8 mouse cellular contexts compared by ENCODE assay signal in the genomic region with DNA sequence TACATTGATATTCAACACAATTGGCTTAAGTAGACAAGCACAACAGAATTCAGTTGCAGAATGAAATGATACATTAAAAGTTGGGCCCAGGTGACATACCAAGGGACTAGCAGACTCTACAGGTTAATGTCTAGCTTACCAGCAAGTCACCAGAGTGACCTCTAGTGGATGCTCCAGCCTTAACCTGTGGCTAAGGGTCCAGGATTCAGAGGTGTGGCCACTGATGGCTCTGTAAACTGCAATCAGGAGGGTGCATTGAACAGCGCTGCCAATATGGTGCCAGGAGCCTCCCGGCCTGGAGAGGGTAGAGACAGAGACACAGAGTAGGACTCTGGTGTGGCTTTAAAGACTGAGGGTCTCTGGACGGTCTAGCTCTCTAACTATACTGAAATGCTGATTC. TPM values are rescaled to one million over a fixed set of nuclear protein-coding genes. Genes with fewer than 3 reads are reported as not detected.
DNase-seq lines count a peak whose midpoint lies in the region; ATAC-seq and TF ChIP-seq lines count a peak whose summit lies in the region.

No protein-coding gene starts in this region.

- DNase-seq in forebrain, embryonic 14.5 days (ENCODE audit: low spot score) = peak; percentile 7
- DNase-seq in liver, embryonic 14.5 days (ENCODE audit: low read depth in 3 of 3, low spot score in 3 of 3) = no peak
- DNase-seq in MN1 (ENCODE audit: low spot score) = no peak
- DNase-seq in gastrocnemius, postnatal 36 days = no peak
- DNase-seq in gastrocnemius, postnatal 10 days = no peak

- H3K27ac ChIP-seq in forebrain, embryonic 14.5 days (ENCODE audit: low read depth, low read length) = no peak overlapping the region
- H3K27ac ChIP-seq in forebrain, embryonic 16.5 days (ENCODE audit: low read length) = no peak overlapping the region
- no peak overlapping the region for H3K27ac ChIP-seq in cortical plate, adult 2 months (ENCODE audit: insufficient read depth, low read length)
- H3K27ac ChIP-seq in liver, embryonic 14.5 days = no peak overlapping the region

- H3K79me2 ChIP-seq in C2C12 (ENCODE audit: control insufficient read depth, insufficient read depth) = no peaks in the 10 kb centered on the region

- no peak for TF ChIP-seq POLR2A in cortical plate, adult 2 months (IDR thresholded peaks at IDR 0.05; ENCODE audit: extremely low read depth, insufficient read depth, low read length)

- no peaks in the 10 kb centered on the region for H3K36me3 ChIP-seq in forebrain, embryonic 14.5 days (ENCODE audit: control insufficient read depth, insufficient read depth, low read length)
- H3K36me3 ChIP-seq in forebrain, embryonic 16.5 days (ENCODE audit: control insufficient read depth, insufficient read depth) = no peaks in the 10 kb centered on the region
- H3K36me3 ChIP-seq in C2C12 (ENCODE audit: control insufficient read depth, insufficient read depth) = no peaks in the 10 kb centered on the region
- no peaks in the 10 kb centered on the region for H3K36me3 ChIP-seq in liver, embryonic 14.5 days (replicated peaks; ENCODE audit: control insufficient read depth, insufficient read depth, low read depth)

- ATAC-seq in forebrain, embryonic 14.5 days = no peak
- ATAC-seq in forebrain, embryonic 16.5 days = no peak
- no peak for ATAC-seq in liver, embryonic 14.5 days (ENCODE audit: insufficient read depth)

- TF ChIP-seq EP300 in liver, embryonic 14.5 days (IDR thresholded peaks at IDR 0.05; ENCODE audit: low read depth) = no peak

- no peaks in the 10 kb centered on the region for H3K27me3 ChIP-seq in forebrain, embryonic 14.5 days (replicated peaks; ENCODE audit: control insufficient read depth, insufficient read depth, low read length)
- no peaks in the 10 kb centered on the region for H3K27me3 ChIP-seq in forebrain, embryonic 16.5 days (replicated peaks; ENCODE audit: control insufficient read depth, insufficient read depth, low read length)
- no peaks in the 10 kb centered on the region for H3K27me3 ChIP-seq in C2C12 (ENCODE audit: control insufficient read depth, insufficient read depth, insufficient read length)
- H3K27me3 ChIP-seq in liver, embryonic 14.5 days (ENCODE audit: control insufficient read depth, insufficient read depth, low read length) = no peaks in the 10 kb centered on the region

- no peak overlapping the region for H3ac ChIP-seq in C2C12 (ENCODE audit: control insufficient read depth, insufficient read length, low read depth)

- no peaks in the 10 kb centered on the region for H3K79me3 ChIP-seq in C2C12 (ENCODE audit: low read depth)

- peak; percentile 11 for TF ChIP-seq CTCF in C2C12 (IDR thresholded peaks at IDR 0.05; ENCODE audit: control insufficient read depth, insufficient read depth, insufficient read length)
- TF ChIP-seq CTCF in cortical plate, adult 2 months (IDR thresholded peaks at IDR 0.05; ENCODE audit: extremely low read depth, insufficient read depth, low read length) = 0 out of 2 replicates have a peak, but pooled peaks have one; percentile 8
- TF ChIP-seq CTCF in liver, embryonic 14.5 days (IDR thresholded peaks at IDR 0.05; ENCODE audit: low read depth) = peak; percentile 64

- 0 out of 2 replicates have a peak, but pooled peaks cover 2% of the 10 kb centered on the region for H3K4me1 ChIP-seq in forebrain, embryonic 14.5 days (ENCODE audit: control insufficient read depth, insufficient read depth, low read length)
- peaks cover 11% of the 10 kb centered on the region for H3K4me1 ChIP-seq in forebrain, embryonic 16.5 days (replicated peaks; ENCODE audit: control insufficient read depth, insufficient read depth, low read length)
- peaks cover 3% of the 10 kb centered on the region for H3K4me1 ChIP-seq in cortical plate, adult 2 months (ENCODE audit: control insufficient read depth, insufficient read depth, low read length)
- no peaks in the 10 kb centered on the region for H3K4me1 ChIP-seq in liver, embryonic 14.5 days (replicated peaks; ENCODE audit: control insufficient read depth in 2 of 2, insufficient read depth in 2 of 2, low read length in 1 of 2)

- H3K9ac ChIP-seq in forebrain, embryonic 14.5 days (ENCODE audit: low read length) = no peak overlapping the region
- no peak overlapping the region for H3K9ac ChIP-seq in forebrain, embryonic 16.5 days (replicated peaks; ENCODE audit: low read depth, low read length)
- H3K9ac ChIP-seq in liver, embryonic 14.5 days (replicated peaks) = no peak overlapping the region

- H3K4me2 ChIP-seq in forebrain, embryonic 14.5 days (ENCODE audit: low read length) = no peak overlapping the region
- no peak overlapping the region for H3K4me2 ChIP-seq in forebrain, embryonic 16.5 days (ENCODE audit: low read length)
- H3K4me2 ChIP-seq in liver, embryonic 14.5 days (ENCODE audit: low read depth) = no peak overlapping the region

- no peak overlapping the region for H3K4me3 ChIP-seq in forebrain, embryonic 14.5 days (ENCODE audit: low read depth, low read length)
- H3K4me3 ChIP-seq in forebrain, embryonic 16.5 days (replicated peaks; ENCODE audit: low read length) = no peak overlapping the region
- H3K4me3 ChIP-seq in C2C12 (ENCODE audit: insufficient read depth, poor library complexity, severe bottlenecking) = no peak overlapping the region
- H3K4me3 ChIP-seq in cortical plate, adult 2 months (ENCODE audit: insufficient read depth, low read length) = no peak overlapping the region
- H3K4me3 ChIP-seq in liver, embryonic 14.5 days (ENCODE audit: insufficient read depth in 1 of 2, low read depth in 2 of 2, low read length in 2 of 2) = no peak overlapping the region

- WGBS in forebrain, embryonic 14.5 days = 19% methylated on average over 3 of the region's 3 CpGs
- 15% methylated on average over 3 of the region's 3 CpGs for WGBS in forebrain, embryonic 16.5 days
- WGBS in liver, embryonic 14.5 days (ENCODE audit: insufficient replicate concordance) = 21% methylated on average over 3 of the region's 3 CpGs

- intact Hi-C loops in gastrocnemius, postnatal 36 days (cut with DNase I) = no loop called here

- H3K9me3 ChIP-seq in forebrain, embryonic 14.5 days (replicated peaks; ENCODE audit: control insufficient read depth, low read length) = no peaks in the 10 kb centered on the region
- H3K9me3 ChIP-seq in forebrain, embryonic 16.5 days (ENCODE audit: control insufficient read depth, low read length) = no peaks in the 10 kb centered on the region
- no peaks in the 10 kb centered on the region for H3K9me3 ChIP-seq in liver, embryonic 14.5 days (ENCODE audit: control insufficient read depth, low read length)

TF ChIP-seq in C2C12, 6 proteins besides CTCF, POLR2A, EP300 and RAD21:
- TF ChIP-seq MYOG (IDR thresholded peaks at IDR 0.05; ENCODE audit: control insufficient read depth, extremely low read depth, insufficient read length) = no peak
TF ChIP-seq in C2C12: peak in this region for 0.

RNA-seq across cellular contexts. Expression of a gene that starts 2.0 kb away (rescaled TPM):
- 7.1 and 7.5 TPM in 2 replicates for polyA plus RNA-seq in forebrain, embryonic 14.5 days (2014; fragmentation: Nextera tagmentation; extraction: Ambion mirVana)
- 2.2 and 3.3 TPM in 2 replicates for polyA plus RNA-seq in forebrain, embryonic 16.5 days (2015; fragmentation: Nextera tagmentation; extraction: Ambion mirVana)
- polyA plus RNA-seq in C2C12 (2012; fragmentation: generic; extraction: Trizol) = 0.11 TPM
- 0.34 and 0.96 TPM in 2 replicates for polyA plus RNA-seq in cortical plate, adult 2 months (2012; rRNA removed)
- 0.02 TPM in 1 of 2 replicates, not detected in the other for polyA plus RNA-seq in liver, embryonic 14.5 days (2012; rRNA removed)
- 0.23 TPM in 1 of 2 replicates, not detected in the other for polyA plus RNA-seq in liver, embryonic 14.5 days (2014; fragmentation: Nextera tagmentation; extraction: Ambion mirVana)
- total RNA-seq in gastrocnemius, postnatal 36 days (2021) = not detected
- total RNA-seq in gastrocnemius, postnatal 10 days (2021) = under 1 TPM; 0.14 to 0.25 TPM

RNA-seq across cellular contexts. Expression of a gene that starts 53.1 kb away (rescaled TPM):
- polyA plus RNA-seq in forebrain, embryonic 14.5 days (2014; fragmentation: Nextera tagmentation; extraction: Ambion mirVana) = 0.25 and 0.61 TPM in 2 replicates
- polyA plus RNA-seq in forebrain, embryonic 16.5 days (2015; fragmentation: Nextera tagmentation; extraction: Ambion mirVana) = 0.11 and 0.14 TPM in 2 replicates
- 1.1 TPM for polyA plus RNA-seq in C2C12 (2012; fragmentation: generic; extraction: Trizol)
- polyA plus RNA-seq in cortical plate, adult 2 months (2012; rRNA removed) = 0.04 and 0.06 TPM in 2 replicates
- 0.02 and 0.04 TPM in 2 replicates for polyA plus RNA-seq in liver, embryonic 14.5 days (2012; rRNA removed)
- polyA plus RNA-seq in liver, embryonic 14.5 days (2014; fragmentation: Nextera tagmentation; extraction: Ambion mirVana) = not detected in 2 replicates
- total RNA-seq in gastrocnemius, postnatal 36 days (2021) = not detected
- total RNA-seq in gastrocnemius, postnatal 10 days (2021) = not detected

Comparison
In these comparisons a context has a peak if more than half of its experiments do, and no peak if none do; other contexts are left out.
1. CTCF ChIP-seq: peak in every context shown above with its lines; median percentile 64 in liver, embryonic 14.5 days; 11 in C2C12; 8 in cortical plate, adult 2 months.